Mouse (Mus musculus): ENCODE results near the gene Rccd1. TPM values are rescaled to one million over a fixed set of nuclear protein-coding genes. Genes with fewer than 3 reads are reported as not detected.

Rccd1 gene
- total RNA-seq, 4 experiments from 2014 or later, result 9.5 to 21.8 (median 14.6) TPM

GRCm38 (mm10) chr7:80257706-80258105 lies 66.5 kb downstream of the Rccd1 start:
- DNase-seq, result no peak

GRCm38 (mm10) chr7:80255981-80256380 lies 68.3 kb downstream of the Rccd1 start:
- DNase-seq, result no peak

DNA sequence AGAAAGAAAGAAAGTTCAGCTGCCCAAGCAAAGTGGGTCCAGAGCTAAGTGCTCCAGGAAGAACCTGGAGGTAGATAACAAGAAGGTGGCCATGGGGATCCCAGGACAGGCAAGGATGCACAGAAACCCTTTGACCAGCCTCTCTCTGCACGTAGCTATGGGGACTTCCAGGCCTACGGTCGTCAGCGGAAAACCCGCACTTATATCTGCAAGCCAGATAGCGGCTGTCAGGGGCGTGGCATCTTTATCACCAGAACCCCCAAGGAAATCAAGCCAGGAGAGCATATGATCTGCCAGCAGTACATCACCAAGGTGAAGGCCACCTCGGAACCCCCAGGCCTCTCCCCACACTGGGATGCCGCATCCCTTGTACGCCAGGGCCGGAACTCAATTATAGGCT lies 71.4 kb downstream of the Rccd1 start:
- DNase-seq, result no peak

DNA sequence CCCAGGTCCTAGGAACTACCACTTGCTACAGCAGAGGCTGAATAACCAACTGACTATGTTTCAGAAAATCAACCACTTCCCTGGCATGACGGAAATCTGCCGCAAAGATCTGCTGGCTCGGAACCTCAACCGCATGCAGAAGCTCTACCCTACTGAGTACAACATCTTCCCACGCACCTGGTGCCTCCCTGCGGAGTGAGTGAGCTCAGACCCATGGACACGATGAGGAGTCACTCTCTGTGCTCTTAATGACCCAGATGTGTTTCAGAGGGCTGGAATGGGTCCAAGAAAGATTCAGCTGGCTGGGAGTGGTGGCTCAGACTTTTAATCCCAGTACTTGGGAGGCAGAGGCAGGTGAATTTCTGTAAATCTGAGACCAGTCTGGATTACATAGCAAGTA lies 71.8 kb downstream of the Rccd1 start:
- DNase-seq, result no peak

DNA sequence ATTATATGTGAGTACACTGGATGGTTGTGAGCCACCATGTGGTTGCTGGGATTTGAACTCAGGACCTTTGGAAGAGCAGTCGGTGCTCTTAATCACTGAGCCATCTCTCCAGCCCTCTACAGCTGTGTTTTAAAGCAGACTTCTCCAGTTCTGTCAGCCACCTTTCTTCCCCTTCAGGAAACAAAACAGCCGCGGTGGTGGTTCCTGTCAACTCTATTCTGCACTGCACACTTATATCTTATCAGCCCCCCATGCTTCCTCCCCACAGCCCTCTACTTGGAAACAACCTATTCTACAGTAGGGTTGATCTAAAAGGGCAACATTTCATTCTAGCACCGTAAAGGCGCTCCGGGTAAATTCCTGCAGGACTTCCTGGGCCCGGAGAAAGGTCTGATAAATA lies 77.4 kb downstream of the Rccd1 start:
- DNase-seq, result no peak

DNA sequence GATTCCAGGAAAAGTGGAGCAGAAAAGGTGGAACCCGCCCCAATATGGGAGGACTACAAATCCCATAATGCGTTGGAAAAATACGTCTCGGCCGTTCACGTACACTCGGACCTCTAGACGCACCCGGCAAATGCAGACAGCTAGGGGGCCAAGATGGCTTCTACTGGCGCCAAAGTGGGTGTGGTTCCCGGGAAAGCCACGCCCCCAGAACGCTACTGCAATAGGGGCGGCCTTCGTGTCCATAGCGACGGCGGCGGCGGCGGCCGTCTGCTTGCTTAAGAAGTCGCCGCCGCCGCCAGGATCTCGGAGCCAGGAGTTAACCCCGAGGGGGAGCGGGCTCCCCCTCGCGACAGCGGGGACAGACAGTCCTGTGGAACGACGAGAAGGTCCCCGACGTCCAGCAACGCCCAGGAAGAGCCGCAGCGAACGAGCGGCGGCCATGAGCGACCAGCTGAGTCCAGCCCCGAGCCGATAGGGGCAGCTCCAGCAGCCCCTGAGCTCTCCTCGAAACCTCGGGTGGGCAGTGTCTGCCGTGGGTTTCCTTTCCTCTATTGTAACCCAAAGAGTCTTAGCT lies 78.0 kb downstream of the Rccd1 start, which contains the start of gene Ttll13:
Gene Ttll13 (plus strand): TSS at position 229 of the 574 bp plus-strand sequence.
- DNase-seq, result peak; percentile 97

DNA sequence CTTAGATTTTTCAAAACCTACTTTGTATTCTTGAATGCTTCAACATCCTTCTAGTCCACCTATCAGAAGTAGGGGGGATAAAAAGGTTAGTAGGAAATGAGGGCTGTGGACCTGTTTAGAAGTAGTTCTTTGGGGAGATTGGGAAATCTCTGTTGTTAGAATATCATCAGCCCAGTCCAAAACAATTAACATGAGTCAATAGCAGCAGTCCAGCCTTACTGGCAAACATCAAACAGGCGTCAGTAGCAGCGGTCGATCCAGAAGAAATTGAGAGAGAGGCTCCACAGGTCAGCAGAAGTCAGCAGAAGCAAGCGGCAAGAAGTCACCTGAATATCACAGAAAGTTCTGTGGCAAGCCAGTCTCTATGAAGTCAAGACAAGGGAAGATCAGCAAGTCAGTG lies 79.4 kb downstream of the Rccd1 start:
- DNase-seq, result no peak

Other genes with a start within 250 kb of the Rccd1 start
- 100 to 1,000 TPM; 122 to 222 (median 165) TPM for gene Idh2, start 209.1 kb downstream of the Rccd1 start, total RNA-seq (2022)
- 10 to 100 TPM; 58.6 to 86.9 (median 67.8) TPM for gene Sema4b, start 137.6 kb downstream of the Rccd1 start, total RNA-seq (2022)
- gene Cib1, start 91.6 kb downstream of the Rccd1 start, total RNA-seq (2022), result 100 to 1,000 TPM in 1 of 4 experiments, 10 to 100 TPM in 3; 64.7 to 105 (median 85.9) TPM
- 1 to 10 TPM; 4.2 to 6.1 (median 5.3) TPM for gene Gdpgp1, start 91.6 kb downstream of the Rccd1 start, total RNA-seq (2022)
- 1 to 10 TPM; 1.7 to 2.2 (median 1.9) TPM for gene Ttll13, start 78.1 kb downstream of the Rccd1 start, total RNA-seq (2022)
- gene Ngrn, start 63.2 kb downstream of the Rccd1 start, total RNA-seq (2022), result 10 to 100 TPM; 54.9 to 59.1 (median 57.7) TPM
- gene Vps33b, start 54.8 kb downstream of the Rccd1 start, total RNA-seq (2022), result 10 to 100 TPM; 21.3 to 31.9 (median 28.8) TPM
- 1 to 10 TPM; 2.7 to 8.1 (median 3.7) TPM for gene Prc1, start 30.0 kb downstream of the Rccd1 start, total RNA-seq (2022)
- 10 to 100 TPM; 73.1 to 85.4 (median 80.7) TPM for gene Unc45a, start 16.6 kb upstream of the Rccd1 start, total RNA-seq (2022)
- 10 to 100 TPM; 29.7 to 43.1 (median 35.4) TPM for gene Hddc3, start 18.6 kb upstream of the Rccd1 start, total RNA-seq (2022)
- gene Man2a2, start 46.9 kb upstream of the Rccd1 start, total RNA-seq (2022), result 100 to 1,000 TPM in 3 of 4 experiments, 10 to 100 TPM in 1; 92.4 to 158 (median 132) TPM
- gene Fes, start 63.5 kb upstream of the Rccd1 start, total RNA-seq (2022), result 10 to 100 TPM in 3 of 4 experiments, 1 to 10 TPM in 1; 7.1 to 20.3 (median 15.2) TPM
- gene Furin, start 81.0 kb upstream of the Rccd1 start, total RNA-seq (2022), result 100 to 1,000 TPM; 153 to 192 (median 166) TPM
- 1 to 10 TPM; 1.7 to 8.6 (median 5.1) TPM for gene Blm, start 210.7 kb upstream of the Rccd1 start, total RNA-seq (2022)

Measured in adrenal gland, adult 8-10 months (tissue).